Mouse (Mus musculus) midbrain, embryonic 16.5 days (tissue): ENCODE results near the gene Abcg4. TPM values are rescaled to one million over a fixed set of nuclear protein-coding genes. Genes with fewer than 3 reads are reported as not detected.

Source experiments
- ATAC-seq: fragments of 200-750 bp; cut with Nextera tagmentation; 2 replicates; pipeline ENCODE4 v1.8.0; 2017; ENCODE audit warnings: moderate TSS enrichment
- H3K27ac ChIP-seq: fragments of 300-500 bp; sonication (generic); 2 replicates; pipeline ENCODE4 v1.5.1; 2014; ENCODE audit warnings: mild to moderate bottlenecking, low read length, mixed read lengths
- H3K27me3 ChIP-seq: fragments of 300-500 bp; sonication (generic); 2 replicates; pipeline ENCODE4 v1.6.1; 2014; ENCODE audit warnings: low read depth, low read length, mixed read lengths; ENCODE audit not compliant: control insufficient read depth, insufficient read depth
- H3K36me3 ChIP-seq: fragments of 300-500 bp; sonication (generic); 2 replicates; pipeline ENCODE4 v1.6.1; 2014; ENCODE audit warnings: mild to moderate bottlenecking, low read length, moderate library complexity, mixed read lengths; ENCODE audit not compliant: control insufficient read depth, insufficient read depth
- H3K4me1 ChIP-seq: fragments of 300-500 bp; sonication (generic); 2 replicates; pipeline ENCODE4 v1.6.1; 2014; ENCODE audit warnings: mild to moderate bottlenecking, low read length, mixed read lengths; ENCODE audit not compliant: control insufficient read depth, insufficient read depth
- H3K4me2 ChIP-seq: fragments of 300-500 bp; sonication (generic); 2 replicates; pipeline ENCODE4 v1.6.1; 2014; ENCODE audit warnings: mild to moderate bottlenecking, low read length, mixed read lengths
- H3K4me3 ChIP-seq: fragments of 300-500 bp; sonication (generic); 2 replicates; pipeline ENCODE4 v1.5.1; 2014; ENCODE audit warnings: low read depth, mild to moderate bottlenecking, low read length, moderate library complexity, mixed read lengths
- H3K9ac ChIP-seq: fragments of 300-500 bp; sonication (generic); 2 replicates; pipeline ENCODE4 v1.6.1; 2014; ENCODE audit warnings: low read depth, low read length, mixed read lengths
- H3K9me3 ChIP-seq: fragments of 300-500 bp; sonication (generic); replicated peaks from 2 replicates; pipeline ENCODE4 v1.6.1; 2014; ENCODE audit warnings: mild to moderate bottlenecking, low read length, mixed read lengths; ENCODE audit not compliant: control insufficient read depth, poor library complexity, severe bottlenecking
- WGBS: fragments of 180-500 bp; shearing (Covaris S2); extraction: QIAGEN DNeasy Blood & Tissue Kit; methylation state at CpG from one replicate; pipeline ENCODE4 v1.1.7; 2014; 5-methylcytosine and 5-hydroxymethylcytosine counted together
- polyA plus RNA-seq: library from polyadenylated mRNA; unstranded; fragments of >200 nt; fragmentation: Nextera tagmentation; extraction: Ambion mirVana; gene quantifications from 2 replicates; pipeline ENCODE4 v1.2.1, GENCODE M21; 2015

The Abcg4 gene
- polyA plus RNA-seq, 1 experiment from 2014 or later: 33.9 TPM

DNA sequence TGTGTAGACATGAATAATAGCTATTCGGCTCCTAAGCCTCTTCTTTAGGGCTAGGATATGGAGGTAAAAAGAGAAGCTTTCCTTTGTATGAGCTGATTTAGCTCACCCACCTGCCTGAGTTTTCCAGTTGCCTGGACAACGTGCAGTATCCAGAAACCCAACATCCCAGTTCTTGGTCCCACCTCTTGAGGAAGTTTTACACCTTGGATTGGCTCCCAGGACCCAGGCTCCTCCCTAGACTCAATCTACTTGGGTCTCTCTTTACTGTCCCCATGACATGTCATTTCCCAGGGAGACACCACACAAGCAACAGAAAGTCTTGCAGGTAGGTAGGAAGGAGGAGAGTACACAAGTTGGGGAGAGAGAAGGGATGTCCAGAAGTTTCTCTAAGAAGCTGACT, 48.0 kb downstream of the Abcg4 start, which contains the start of gene Ccdc153:
Ccdc153 (plus strand) TSS at position 278 of the 400 bp plus-strand sequence.
- no peak within 1 kb of the TSS for H3K4me2 ChIP-seq
- H3K4me1 ChIP-seq: no peaks in the 10 kb centered on the region
- no peaks in the 10 kb centered on the region for H3K9me3 ChIP-seq
- WGBS: 55% methylated on average over 2 of the region's 2 CpGs
- no peaks in the 10 kb centered on the region for H3K27me3 ChIP-seq
- no peak within 1 kb of the TSS for H3K27ac ChIP-seq
- ATAC-seq: no peak
- H3K36me3 ChIP-seq: no peaks in the 10 kb centered on the region
- H3K4me3 ChIP-seq: no peak within 1 kb of the TSS
- no peak within 1 kb of the TSS for H3K9ac ChIP-seq

DNA sequence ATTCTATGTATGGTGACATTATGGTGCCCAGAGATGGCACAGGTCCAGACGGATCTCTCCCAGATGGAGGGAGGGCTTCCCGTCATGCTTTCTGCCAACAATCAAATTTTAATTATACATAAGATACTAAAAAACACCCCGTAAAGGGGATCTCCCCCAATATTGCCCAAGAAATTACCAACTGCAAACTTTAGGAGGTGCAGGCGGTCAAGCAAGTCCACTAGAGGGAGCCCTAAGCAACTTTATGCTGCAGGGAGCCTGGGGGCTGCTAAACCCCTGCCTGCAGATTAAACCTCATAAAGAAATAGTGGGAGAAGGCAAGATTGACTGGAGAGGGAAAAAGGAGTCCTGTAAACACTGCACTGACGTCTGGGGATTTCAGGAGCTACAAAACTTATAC, 49.0 kb downstream of the Abcg4 start:
- no peaks in the 10 kb centered on the region for H3K9me3 ChIP-seq
- WGBS: 6% methylated on average over 5 of the region's 5 CpGs
- ATAC-seq: no peak

DNA sequence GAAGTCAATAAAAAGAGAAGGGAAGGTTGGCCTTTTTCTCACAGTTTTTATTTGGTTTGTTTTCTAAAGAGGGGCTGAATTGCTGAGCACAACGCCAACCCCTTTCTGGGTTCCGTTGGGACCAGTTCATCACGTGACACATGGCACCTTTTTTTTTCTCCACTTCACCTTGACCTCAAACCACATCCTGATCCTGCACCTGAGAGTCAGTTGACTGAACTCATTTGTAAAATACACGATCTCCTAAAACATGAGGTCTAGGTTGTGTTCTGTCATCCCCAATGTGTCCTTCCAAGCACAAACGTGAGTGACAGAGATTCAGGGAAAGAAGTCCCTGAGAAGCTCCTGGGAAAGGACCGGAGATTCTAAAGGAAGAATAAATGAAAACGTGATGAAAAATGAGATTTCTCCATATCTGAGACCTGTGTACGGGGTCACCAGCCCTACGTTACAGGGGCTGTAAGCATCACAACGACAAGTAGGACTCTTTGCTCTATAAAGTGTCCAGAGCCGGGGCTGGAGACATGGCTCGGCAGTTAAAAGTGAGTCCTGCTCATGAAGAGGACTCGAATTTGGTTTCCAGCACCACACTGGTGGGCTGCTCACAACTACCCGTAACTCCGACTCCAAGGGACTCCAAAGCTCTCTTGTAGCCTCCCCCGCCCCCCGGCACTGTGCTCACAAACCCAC, 49.8 kb downstream of the Abcg4 start:
- Histone ChIP-seq H3K27ac (no peak overlapping the region), H3K4me2 (no peak overlapping the region), H3K36me3 (no peaks in the 10 kb centered on the region), H3K27me3 (no peaks in the 10 kb centered on the region), H3K9ac (no peak overlapping the region), H3K4me3 (no peak overlapping the region), H3K9me3 (no peaks in the 10 kb centered on the region), H3K4me1 (peaks cover 4% of the 10 kb centered on the region; the same call in 1 of the 2 replicates)
- 80% methylated on average over 17 of the region's 17 CpGs for WGBS
- ATAC-seq: no peak

More for the DNA sequence above, 49.0 kb downstream of the Abcg4 start:
- H3K4me1 ChIP-seq: peaks cover 2% of the 10 kb centered on the region; the same call in 1 of the 2 replicates
- H3K4me2 ChIP-seq: no peak overlapping the region
- no peak overlapping the region for H3K9ac ChIP-seq
- no peak overlapping the region for H3K27ac ChIP-seq
- no peaks in the 10 kb centered on the region for H3K36me3 ChIP-seq
- no peak overlapping the region for H3K4me3 ChIP-seq
- H3K27me3 ChIP-seq: no peaks in the 10 kb centered on the region

DNA sequence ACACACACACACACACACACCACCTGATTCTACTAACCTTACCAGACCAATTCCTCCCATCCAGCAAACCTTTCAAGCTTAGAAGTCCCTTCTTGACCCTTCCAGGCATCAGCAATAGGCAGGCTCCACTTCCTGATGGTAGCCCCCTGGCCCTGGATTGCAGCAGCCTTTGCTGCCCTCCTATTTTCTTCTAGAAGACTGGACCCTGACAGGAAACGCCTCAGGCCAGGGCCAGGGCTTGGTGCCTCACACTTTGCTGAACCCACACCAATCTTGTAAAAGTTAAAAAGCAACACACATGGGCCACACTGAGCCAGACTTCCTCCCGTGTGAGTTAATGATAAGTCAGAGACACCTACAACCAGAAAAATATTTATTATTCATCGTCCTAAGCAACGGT, 51.3 kb downstream of the Abcg4 start:
- ATAC-seq: no peak
- 87% methylated on average over 4 of the region's 4 CpGs for WGBS
- H3K4me1 ChIP-seq: peaks cover 12% of the 10 kb centered on the region
- no peak overlapping the region for H3K27ac ChIP-seq
- no peaks in the 10 kb centered on the region for H3K27me3 ChIP-seq
- H3K9ac ChIP-seq: no peak overlapping the region
- H3K4me2 ChIP-seq: no peak overlapping the region
- no peaks in the 10 kb centered on the region for H3K36me3 ChIP-seq
- no peak overlapping the region for H3K4me3 ChIP-seq
- no peaks in the 10 kb centered on the region for H3K9me3 ChIP-seq

DNA sequence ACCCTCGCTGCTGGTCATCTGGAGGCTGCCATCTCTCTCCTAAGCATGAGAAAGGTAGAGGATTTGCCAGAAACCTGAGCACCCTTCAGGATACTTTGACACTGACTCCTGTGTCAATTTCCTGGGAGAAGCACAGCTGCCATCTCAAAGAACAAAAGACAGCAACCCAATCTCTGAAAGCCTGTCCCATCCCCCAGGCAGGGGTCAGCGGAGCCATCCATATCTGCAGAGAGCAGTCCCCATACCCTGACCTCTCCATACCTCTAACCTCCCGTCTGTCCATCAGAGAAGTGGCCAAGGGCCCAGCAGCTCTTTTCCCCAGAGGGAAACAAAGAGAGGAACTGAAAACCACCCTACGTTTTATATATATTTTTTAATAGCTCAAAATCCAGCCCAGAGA, 51.8 kb downstream of the Abcg4 start:
- H3K36me3 ChIP-seq: no peaks in the 10 kb centered on the region
- H3K4me1 ChIP-seq: peaks cover 17% of the 10 kb centered on the region
- WGBS: 60% methylated on average over 4 of the region's 4 CpGs
- H3K4me2 ChIP-seq: no peak overlapping the region
- no peak overlapping the region for H3K4me3 ChIP-seq
- H3K27ac ChIP-seq: no peak overlapping the region
- H3K9ac ChIP-seq: no peak overlapping the region
- H3K27me3 ChIP-seq: no peaks in the 10 kb centered on the region
- ATAC-seq: no peak
- H3K9me3 ChIP-seq: no peaks in the 10 kb centered on the region

DNA sequence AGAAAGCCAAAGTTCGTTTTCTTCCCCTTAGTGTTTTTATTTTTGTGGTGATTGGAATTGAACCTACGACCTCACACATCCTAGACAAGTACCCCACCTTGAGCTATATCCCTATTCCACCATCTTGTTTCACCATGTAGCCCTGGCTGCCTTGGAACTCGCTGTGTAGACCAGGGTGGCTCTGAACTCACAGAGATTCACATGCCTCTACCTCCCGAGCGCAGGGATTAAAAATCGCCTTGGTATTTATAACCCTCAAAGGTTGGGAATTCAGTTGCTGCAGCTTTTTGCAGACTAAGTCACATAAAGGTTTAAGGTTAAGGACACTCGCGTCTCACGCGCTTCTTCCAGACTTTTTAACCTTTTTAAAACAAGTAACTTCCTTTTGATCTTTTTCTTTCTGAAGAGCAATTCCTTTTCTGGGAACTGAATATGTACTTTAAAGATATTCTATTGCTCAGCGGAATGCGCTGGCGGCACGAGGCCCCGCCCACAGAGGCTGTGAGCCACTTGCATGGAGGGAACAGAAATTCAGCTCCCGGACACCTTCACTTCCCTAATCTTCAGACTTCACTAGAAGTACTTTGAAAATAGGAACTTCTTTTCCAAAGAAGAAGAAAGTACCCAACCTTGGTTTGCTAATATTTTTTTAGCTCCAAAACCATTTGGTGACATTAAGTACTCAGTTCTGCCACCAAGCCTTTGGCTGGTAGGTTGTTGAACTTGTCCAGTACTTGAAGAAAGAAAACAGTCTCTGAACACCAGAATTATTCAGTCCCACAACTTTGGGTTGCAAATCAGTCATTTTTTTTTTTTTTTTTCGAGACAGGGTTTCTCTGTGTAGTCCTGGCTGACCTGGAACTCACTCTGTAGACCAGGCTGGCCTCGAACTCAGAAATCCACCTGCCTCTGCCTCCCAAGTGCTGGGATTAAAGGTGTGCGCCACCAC, 53.7 kb downstream of the Abcg4 start:
- Histone ChIP-seq H3K27me3 (no peaks in the 10 kb centered on the region), H3K9ac (peak overlapping the region; percentile 47), H3K27ac (peak overlapping the region; percentile 70), H3K9me3 (no peaks in the 10 kb centered on the region), H3K36me3 (no peaks in the 10 kb centered on the region), H3K4me1 (peaks cover 29% of the 10 kb centered on the region), H3K4me2 (peak overlapping the region; percentile 54), H3K4me3 (peak overlapping the region; percentile 88)
- WGBS: 28% methylated on average over 19 of the region's 19 CpGs
- peak; percentile 40; the same call in 1 of the 2 replicates for ATAC-seq

DNA sequence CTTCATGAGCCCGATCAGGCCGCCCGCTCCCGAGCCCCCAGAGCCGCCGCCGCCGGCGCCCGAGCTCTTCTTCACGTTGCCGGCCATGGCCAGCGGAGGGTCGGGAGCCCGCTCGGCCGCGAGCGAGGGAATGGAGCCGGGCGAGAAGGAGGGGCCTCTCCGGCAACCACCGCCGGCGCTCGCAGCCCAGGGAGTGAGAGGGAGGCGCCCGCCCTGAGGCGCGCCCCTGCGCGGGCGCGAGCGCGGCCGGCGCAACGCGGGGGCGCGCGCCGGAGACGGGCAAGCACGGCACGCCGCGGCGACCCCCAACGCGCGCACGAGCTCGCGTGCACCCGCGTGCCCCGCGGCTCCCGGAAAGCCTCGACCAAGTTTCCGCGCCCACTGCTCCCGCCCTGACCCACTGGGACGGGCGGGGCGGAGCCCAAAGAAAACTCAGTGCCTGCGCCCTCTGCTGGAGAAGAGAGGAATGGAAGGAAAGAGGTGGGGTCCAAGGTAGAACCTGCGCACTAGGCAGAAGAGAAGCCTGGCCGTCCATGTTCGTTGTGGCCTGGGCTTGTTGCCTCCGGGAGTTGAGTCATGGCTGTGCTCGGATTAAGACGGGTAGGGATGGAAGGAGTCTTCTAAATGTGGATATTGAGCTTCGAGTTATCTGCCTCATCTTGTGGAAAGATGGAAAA, 54.5 kb downstream of the Abcg4 start, which contains the start of gene Cbl:
Cbl (minus strand) TSS at position 248 of the 677 bp plus-strand sequence.
- peak within 1 kb of the TSS; percentile 88 for H3K4me3 ChIP-seq
- under 1% methylated on average over 65 of the region's 76 CpGs for WGBS

DNA sequence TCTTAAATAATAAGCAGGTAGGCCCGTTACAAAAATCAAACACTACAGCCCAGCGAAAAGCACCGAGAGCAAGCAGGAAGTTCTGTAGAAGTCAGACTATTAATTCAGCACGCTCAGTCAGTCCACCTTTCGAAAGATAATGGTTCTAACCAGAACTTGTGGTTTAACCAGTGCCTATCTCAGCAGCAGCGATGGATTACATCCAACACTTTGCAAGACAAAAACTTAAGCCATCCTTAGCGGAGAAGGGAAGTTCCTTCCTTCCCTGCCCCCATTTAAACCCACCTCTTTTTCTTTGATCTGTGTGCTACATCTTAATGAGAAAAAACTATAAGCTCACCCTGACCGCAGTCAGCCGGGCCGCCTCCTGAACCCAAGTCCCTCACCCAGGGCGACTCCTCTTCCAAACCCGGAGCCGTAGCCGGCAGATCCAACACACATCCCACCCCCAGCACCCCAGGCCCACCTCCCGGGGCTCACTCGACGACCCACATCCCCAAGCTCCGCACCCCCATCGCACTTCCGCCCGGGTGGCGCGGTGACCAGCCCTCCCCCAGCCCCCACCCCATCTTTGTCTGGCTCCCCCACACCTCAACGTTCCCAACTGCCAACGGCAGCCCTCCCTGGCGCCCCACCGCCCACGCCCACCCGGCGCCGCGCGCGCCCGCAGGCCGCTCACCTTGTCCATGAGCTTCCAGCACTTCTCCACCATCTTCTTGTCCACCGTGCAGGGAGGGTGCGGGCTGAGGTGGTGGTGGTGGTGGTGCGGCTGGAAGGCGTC, 55.2 kb downstream of the Abcg4 start:
- Histone ChIP-seq H3K9ac (peak overlapping the region; percentile 94), H3K36me3 (peaks cover 1% of the 10 kb centered on the region; the same call in 1 of the 2 replicates), H3K4me1 (peaks cover 29% of the 10 kb centered on the region), H3K9me3 (no peaks in the 10 kb centered on the region), H3K4me3 (peak overlapping the region; percentile 88), H3K4me2 (peak overlapping the region; percentile 72), H3K27me3 (no peaks in the 10 kb centered on the region), H3K27ac (peak overlapping the region; percentile 97)
- ATAC-seq: peak; percentile 88
- under 1% methylated on average over 34 of the region's 40 CpGs for WGBS

More for the DNA sequence above, 54.5 kb downstream of the Abcg4 start, which contains the start of gene Cbl:
- ATAC-seq: peak; percentile 91
- Histone ChIP-seq H3K4me2 (peak within 1 kb of the TSS; percentile 72), H3K4me1 (peaks cover 29% of the 10 kb centered on the region), H3K27ac (peak within 1 kb of the TSS; percentile 97), H3K9me3 (no peaks in the 10 kb centered on the region), H3K36me3 (no peaks in the 10 kb centered on the region), H3K9ac (peak within 1 kb of the TSS; percentile 94), H3K27me3 (no peaks in the 10 kb centered on the region)
